Mouse (Mus musculus): ENCODE measurements around the gene Ncapd2. TPM values are rescaled to one million over a fixed set of nuclear protein-coding genes. Genes with fewer than 3 reads are reported as not detected.

Ncapd2 gene
- total RNA-seq, 1 experiment, result 159 TPM

DNA sequence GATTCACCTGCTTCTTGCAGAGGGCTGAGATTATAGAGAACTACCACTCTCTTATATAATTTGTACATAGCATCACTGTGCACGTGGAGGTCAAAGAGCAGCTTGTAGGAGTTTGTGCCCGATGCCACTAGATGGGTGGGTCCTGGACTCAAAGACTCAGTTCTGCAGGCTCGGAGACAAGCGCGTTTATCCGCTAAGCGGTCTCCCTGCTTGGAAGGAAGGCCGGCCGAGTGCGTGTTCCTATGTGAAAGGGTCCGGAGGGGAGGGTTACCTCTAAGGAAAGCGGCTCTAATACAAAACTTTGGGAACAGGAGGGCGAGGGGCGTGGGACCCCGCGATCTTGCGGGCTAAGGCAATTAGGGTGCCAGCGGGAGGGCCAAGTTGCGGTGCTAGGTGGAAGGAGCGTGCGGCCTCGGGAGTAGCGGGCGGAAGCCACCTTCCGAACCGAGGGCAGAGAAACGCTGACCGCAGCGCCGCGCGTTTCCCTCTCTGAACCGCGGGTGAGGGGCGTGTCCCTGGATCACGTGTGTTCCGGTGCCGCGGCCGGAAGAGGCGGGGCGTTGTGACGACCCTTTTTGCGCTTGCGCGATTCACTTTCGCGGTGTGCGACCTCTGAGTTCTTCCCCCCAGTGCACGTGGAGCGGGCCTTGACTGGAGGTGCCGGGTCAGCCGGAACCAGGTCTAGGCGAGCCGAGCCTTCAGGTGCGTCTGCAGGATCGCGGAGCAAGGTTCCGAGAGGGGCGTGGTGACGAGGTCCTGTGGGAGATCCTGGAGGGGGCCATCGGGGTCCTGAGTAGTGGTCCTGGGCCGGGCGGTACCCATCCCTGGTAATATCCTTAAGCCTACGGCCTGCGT is 60.0 kb downstream of the Ncapd2 start, which contains the start of gene Nop2:
Gene Nop2, plus strand, starts transcription at position 608 of the 855 bp plus-strand sequence.
- H3K4me3 ChIP-seq (ENCODE audit: insufficient read depth in 1 of 2, low read depth in 1 of 2, low read length in 2 of 2, poor library complexity in 1 of 2, severe bottlenecking in 1 of 2), result peak within 1 kb of the TSS; percentile 80 to 86
- no peaks in the 10 kb centered on the region for H3K9me3 ChIP-seq (ENCODE audit: control insufficient read depth, insufficient read depth, low read depth, low read length)
- H3K36me3 ChIP-seq (ENCODE audit: control insufficient read depth, insufficient read depth, low read length, poor library complexity, severe bottlenecking), result peaks cover 45% of the 10 kb centered on the region
- in situ Hi-C loops (cut with MboI; ENCODE audit: low sequenced_read_pairs in 2 of 2, unreplicated experiment in 2 of 2), result no loop called here
- DNase-seq (ENCODE audit: low read depth, low spot score), result peak; percentile 94
- peak within 1 kb of the TSS; percentile 82 for H3K27ac ChIP-seq (ENCODE audit: insufficient read depth, low read depth, low read length, poor library complexity, severe bottlenecking)
- peaks cover 0 to 8% of the 10 kb centered on the region in 2 experiments; a peak in 1 of 4 replicates for H3K4me1 ChIP-seq (ENCODE audit: control insufficient read depth in 2 of 2, insufficient read depth in 2 of 2, low read length in 2 of 2, poor library complexity in 1 of 2)
- peak within 1 kb of the TSS; percentile 95 for H3K9ac ChIP-seq (ENCODE audit: insufficient read depth, low read depth, low read length, poor library complexity, severe bottlenecking)
- TF ChIP-seq ZNF384 (IDR thresholded peaks at IDR 0.05; ENCODE audit: low read depth, low read length), result no peak
- peak; percentile 86 for TF ChIP-seq MAFK (IDR thresholded peaks at IDR 0.05; ENCODE audit: insufficient read depth, low read depth, low read length)
- TF ChIP-seq HCFC1 (IDR thresholded peaks at IDR 0.05; ENCODE audit: borderline replicate concordance, insufficient read depth, low read length), result peak; percentile 59; the same call in 1 of the 2 replicates

DNA sequence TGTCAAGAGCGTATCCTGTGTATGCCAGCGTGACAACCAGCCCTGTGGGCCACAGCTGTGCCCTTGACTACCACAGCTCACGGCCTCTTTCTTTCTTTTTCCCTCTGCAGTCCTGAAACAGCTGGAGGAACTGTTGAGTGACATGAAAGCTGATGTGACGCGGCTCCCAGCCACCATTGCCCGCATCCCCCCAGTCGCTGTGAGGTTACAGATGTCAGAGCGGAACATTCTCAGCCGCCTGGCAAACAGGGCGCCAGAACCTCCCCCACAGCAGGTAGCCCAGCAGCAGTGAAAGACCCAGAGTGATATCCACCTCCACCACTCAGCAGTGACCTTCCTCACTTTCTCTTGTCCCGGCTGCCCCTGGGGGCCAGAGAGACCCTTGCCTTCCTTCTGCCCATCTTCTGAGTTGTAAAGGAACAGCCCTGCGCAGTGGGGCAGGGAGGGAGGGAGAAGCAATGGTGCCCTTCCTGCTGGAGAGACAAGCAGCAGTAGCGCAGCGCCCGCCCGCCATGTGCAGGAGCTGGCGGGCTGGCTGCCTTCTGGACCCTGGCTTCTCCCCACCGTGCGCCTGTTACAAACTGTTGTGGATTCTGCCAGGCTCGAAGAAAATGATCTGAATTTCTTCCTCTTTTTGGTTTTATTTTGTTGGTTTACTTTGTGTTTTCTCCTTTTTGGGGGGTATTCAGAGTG is 61.6 kb downstream of the Ncapd2 start:
- Histone ChIP-seq H3K27ac (ENCODE audit: insufficient read depth, low read depth, low read length, poor library complexity, severe bottlenecking) (no peak overlapping the region; the same call in 1 of the 2 replicates), H3K4me1 (ENCODE audit: control insufficient read depth in 2 of 2, insufficient read depth in 2 of 2, low read length in 2 of 2, poor library complexity in 1 of 2) (peaks cover 0 to 8% of the 10 kb centered on the region in 2 experiments; a peak in 1 of 4 replicates), H3K4me3 (ENCODE audit: insufficient read depth in 1 of 2, low read depth in 1 of 2, low read length in 2 of 2, poor library complexity in 1 of 2, severe bottlenecking in 1 of 2) (peak overlapping the region; percentile 36 to 46), H3K36me3 (ENCODE audit: control insufficient read depth, insufficient read depth, low read length, poor library complexity, severe bottlenecking) (peaks cover 35% of the 10 kb centered on the region), H3K9me3 (ENCODE audit: control insufficient read depth, insufficient read depth, low read depth, low read length) (no peaks in the 10 kb centered on the region), H3K9ac (ENCODE audit: insufficient read depth, low read depth, low read length, poor library complexity, severe bottlenecking) (peak overlapping the region; percentile 39; the same call in 1 of the 2 replicates)
- no peak for TF ChIP-seq MAFK (IDR thresholded peaks at IDR 0.05; ENCODE audit: insufficient read depth, low read depth, low read length)
- TF ChIP-seq ZNF384 (IDR thresholded peaks at IDR 0.05; ENCODE audit: low read depth, low read length), result no peak
- no peak for TF ChIP-seq HCFC1 (IDR thresholded peaks at IDR 0.05; ENCODE audit: borderline replicate concordance, insufficient read depth, low read length)
- TF ChIP-seq CHD2 (IDR thresholded peaks at IDR 0.05; ENCODE audit: low read depth, low read length), result no peak
- no peak for TF ChIP-seq ZC3H11A (IDR thresholded peaks at IDR 0.05; ENCODE audit: borderline replicate concordance, low read depth, low read length)
- no peak for DNase-seq (ENCODE audit: low read depth, low spot score)
- in situ Hi-C loops (cut with MboI; ENCODE audit: low sequenced_read_pairs in 2 of 2, unreplicated experiment in 2 of 2), result no loop called here

DNA sequence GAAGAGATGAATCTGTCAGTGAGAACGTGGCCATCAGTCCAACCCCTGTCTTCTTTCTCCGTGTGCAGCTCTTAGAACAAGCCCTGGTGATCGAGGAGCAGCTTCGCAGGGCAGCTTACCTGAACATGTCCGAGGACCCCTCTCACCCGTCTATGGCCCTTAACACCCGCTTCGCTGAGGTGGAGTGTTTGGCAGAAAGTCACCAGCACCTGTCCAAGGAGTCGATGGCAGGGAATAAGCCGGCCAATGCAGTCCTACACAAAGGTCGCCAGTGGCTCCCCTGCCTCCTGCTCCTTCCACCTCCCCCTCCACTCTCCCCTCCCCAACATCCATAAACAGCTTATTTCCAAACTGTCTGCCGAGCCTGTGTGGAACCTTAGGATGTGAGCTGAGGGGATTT is 62.8 kb downstream of the Ncapd2 start:
- DNase-seq (ENCODE audit: low read depth, low spot score), result no peak
- in situ Hi-C loops (cut with MboI; ENCODE audit: low sequenced_read_pairs in 2 of 2, unreplicated experiment in 2 of 2), result no loop called here
- Histone ChIP-seq H3K9ac (ENCODE audit: insufficient read depth, low read depth, low read length, poor library complexity, severe bottlenecking) (no peak overlapping the region), H3K27ac (ENCODE audit: insufficient read depth, low read depth, low read length, poor library complexity, severe bottlenecking) (no peak overlapping the region), H3K36me3 (ENCODE audit: control insufficient read depth, insufficient read depth, low read length, poor library complexity, severe bottlenecking) (peaks cover 35% of the 10 kb centered on the region), H3K9me3 (ENCODE audit: control insufficient read depth, insufficient read depth, low read depth, low read length) (no peaks in the 10 kb centered on the region), H3K4me3 (ENCODE audit: insufficient read depth in 1 of 2, low read depth in 1 of 2, low read length in 2 of 2, poor library complexity in 1 of 2, severe bottlenecking in 1 of 2) (no peak overlapping the region), H3K4me1 (ENCODE audit: control insufficient read depth in 2 of 2, insufficient read depth in 2 of 2, low read length in 2 of 2, poor library complexity in 1 of 2) (peaks cover 0 to 8% of the 10 kb centered on the region in 2 experiments; a peak in 1 of 4 replicates)
- TF ChIP-seq MAFK (IDR thresholded peaks at IDR 0.05; ENCODE audit: insufficient read depth, low read depth, low read length), result no peak
- TF ChIP-seq HCFC1 (IDR thresholded peaks at IDR 0.05; ENCODE audit: borderline replicate concordance, insufficient read depth, low read length), result no peak
- no peak for TF ChIP-seq ZC3H11A (IDR thresholded peaks at IDR 0.05; ENCODE audit: borderline replicate concordance, low read depth, low read length)
- no peak for TF ChIP-seq ZNF384 (IDR thresholded peaks at IDR 0.05; ENCODE audit: low read depth, low read length)
- TF ChIP-seq CHD2 (IDR thresholded peaks at IDR 0.05; ENCODE audit: low read depth, low read length), result no peak

DNA sequence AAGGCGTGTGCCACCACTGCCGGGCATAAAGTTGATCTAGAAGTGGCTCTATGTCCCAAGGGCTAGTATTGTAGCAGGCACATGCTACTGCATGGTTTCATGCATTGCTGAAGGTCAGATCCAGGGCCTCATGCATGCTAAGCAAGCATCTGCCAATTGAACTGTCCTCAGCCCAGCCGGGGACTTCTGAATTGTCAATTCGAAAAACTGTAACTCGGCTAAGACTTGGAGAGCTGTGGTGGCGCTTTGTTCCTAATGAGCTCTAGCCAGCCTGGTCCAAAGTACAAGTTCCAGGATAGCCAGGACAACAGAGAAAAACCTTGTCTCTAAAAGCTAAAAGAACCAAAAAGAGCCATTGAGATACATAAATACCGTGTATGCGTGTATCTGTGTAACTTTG is 72.1 kb downstream of the Ncapd2 start:
- Histone ChIP-seq H3K36me3 (ENCODE audit: control insufficient read depth, insufficient read depth, low read length, poor library complexity, severe bottlenecking) (peaks cover 68% of the 10 kb centered on the region), H3K9ac (ENCODE audit: insufficient read depth, low read depth, low read length, poor library complexity, severe bottlenecking) (no peak overlapping the region), H3K4me3 (ENCODE audit: insufficient read depth in 1 of 2, low read depth in 1 of 2, low read length in 2 of 2, poor library complexity in 1 of 2, severe bottlenecking in 1 of 2) (no peak overlapping the region), H3K9me3 (ENCODE audit: control insufficient read depth, insufficient read depth, low read depth, low read length) (no peaks in the 10 kb centered on the region), H3K27ac (ENCODE audit: insufficient read depth, low read depth, low read length, poor library complexity, severe bottlenecking) (no peak overlapping the region), H3K4me1 (ENCODE audit: control insufficient read depth in 2 of 2, insufficient read depth in 2 of 2, low read length in 2 of 2, poor library complexity in 1 of 2) (no peaks in the 10 kb centered on the region)
- no peak for DNase-seq (ENCODE audit: low read depth, low spot score)
- in situ Hi-C loops (cut with MboI; ENCODE audit: low sequenced_read_pairs in 2 of 2, unreplicated experiment in 2 of 2), result no loop called here
- TF ChIP-seq ZC3H11A (IDR thresholded peaks at IDR 0.05; ENCODE audit: borderline replicate concordance, low read depth, low read length), result no peak
- no peak for TF ChIP-seq HCFC1 (IDR thresholded peaks at IDR 0.05; ENCODE audit: borderline replicate concordance, insufficient read depth, low read length)
- no peak for TF ChIP-seq ZNF384 (IDR thresholded peaks at IDR 0.05; ENCODE audit: low read depth, low read length)
- TF ChIP-seq MAFK (IDR thresholded peaks at IDR 0.05; ENCODE audit: insufficient read depth, low read depth, low read length), result no peak
- no peak for TF ChIP-seq CHD2 (IDR thresholded peaks at IDR 0.05; ENCODE audit: low read depth, low read length)

Other genes with a start within 250 kb of the Ncapd2 start
- 138 and 141 TPM in 2 replicates for gene Cops7a, start 226.2 kb downstream of the Ncapd2 start, total RNA-seq (2012; rRNA removed)
- gene Pianp, start 195.0 kb downstream of the Ncapd2 start, total RNA-seq (2012; rRNA removed), result 2.9 and 6.1 TPM in 2 replicates
- 25.1 and 25.6 TPM in 2 replicates for gene Zfp384, start 182.6 kb downstream of the Ncapd2 start, total RNA-seq (2012; rRNA removed)
- 32.4 and 50.2 TPM in 2 replicates for gene Ing4, start 151.9 kb downstream of the Ncapd2 start, total RNA-seq (2012; rRNA removed)
- gene Acrbp, start 142.0 kb downstream of the Ncapd2 start, total RNA-seq (2012; rRNA removed), result 9.6 and 31.2 TPM in 2 replicates
- 5.0 and 9.3 TPM in 2 replicates for gene Lpar5, start 123.8 kb downstream of the Ncapd2 start, total RNA-seq (2012; rRNA removed)
- 344 and 351 TPM in 2 replicates for gene Chd4, start 95.7 kb downstream of the Ncapd2 start, total RNA-seq (2012; rRNA removed)
- gene Nop2, start 59.8 kb downstream of the Ncapd2 start, total RNA-seq (2012; rRNA removed), result 159 and 174 TPM in 2 replicates
- 15.1 and 16.5 TPM in 2 replicates for gene Iffo1, start 46.5 kb downstream of the Ncapd2 start, total RNA-seq (2012; rRNA removed)
- gene Gapdh, start 25.2 kb downstream of the Ncapd2 start, total RNA-seq (2012; rRNA removed), result 2,407 and 2,462 TPM in 2 replicates
- 155 and 184 TPM in 2 replicates for gene Mrpl51, start 100 bp upstream of the Ncapd2 start, total RNA-seq (2012; rRNA removed)
- 3.5 and 4.6 TPM in 2 replicates for gene Vamp1, start 23.9 kb upstream of the Ncapd2 start, total RNA-seq (2012; rRNA removed)
- gene Tapbpl, start 40.2 kb upstream of the Ncapd2 start, total RNA-seq (2012; rRNA removed), result 4.2 and 6.4 TPM in 2 replicates
- 0.22 TPM in 1 of 2 replicates, not detected in the other for gene Cd27, start 45.3 kb upstream of the Ncapd2 start, total RNA-seq (2012; rRNA removed)
- 53.3 and 84.8 TPM in 2 replicates for gene Tuba3a, start 94.3 kb upstream of the Ncapd2 start, total RNA-seq (2012; rRNA removed)
- 8.7 and 14.3 TPM in 2 replicates for gene Ltbr, start 122.2 kb upstream of the Ncapd2 start, total RNA-seq (2012; rRNA removed)
- 0.11 and 0.31 TPM in 2 replicates for gene Scnn1a, start 129.0 kb upstream of the Ncapd2 start, total RNA-seq (2012; rRNA removed)
- gene Tnfrsf1a, start 157.7 kb upstream of the Ncapd2 start, total RNA-seq (2012; rRNA removed), result 6.1 and 7.7 TPM in 2 replicates
- 1.1 and 1.5 TPM in 2 replicates for gene Plekhg6, start 189.1 kb upstream of the Ncapd2 start, total RNA-seq (2012; rRNA removed)

Measured in ES-E14 (cell line).